Mouse (Mus musculus) thymus, postnatal 25 days (tissue): ENCODE data around the gene Olfr1023.

Source experiments
- DNase-seq: peaks from one replicate; pipeline ENCODE4 v3.0.0; 2022

Gene Olfr1023

DNA sequence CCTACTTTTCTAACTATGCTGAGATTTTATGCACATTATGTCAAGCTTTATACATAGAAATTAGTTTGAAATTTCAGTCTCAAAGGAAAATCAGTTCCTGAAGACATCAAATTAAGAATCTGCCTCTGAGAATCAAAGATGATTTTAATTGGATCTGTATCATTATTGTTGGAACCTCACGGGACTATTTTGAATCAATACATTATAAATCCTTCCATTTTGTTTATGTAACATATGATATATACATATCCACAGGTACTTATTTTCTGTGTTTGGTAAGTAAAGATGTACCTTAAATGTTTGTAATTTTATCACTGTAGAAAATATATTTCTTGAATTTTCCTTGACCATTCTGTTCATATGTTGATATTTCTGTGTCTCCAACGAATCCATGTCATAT lies at the start of gene Olfr1023:
Gene Olfr1023, plus strand, starts transcription at position 301 of the 400 bp plus-strand sequence.
- DNase-seq = no peak

DNA sequence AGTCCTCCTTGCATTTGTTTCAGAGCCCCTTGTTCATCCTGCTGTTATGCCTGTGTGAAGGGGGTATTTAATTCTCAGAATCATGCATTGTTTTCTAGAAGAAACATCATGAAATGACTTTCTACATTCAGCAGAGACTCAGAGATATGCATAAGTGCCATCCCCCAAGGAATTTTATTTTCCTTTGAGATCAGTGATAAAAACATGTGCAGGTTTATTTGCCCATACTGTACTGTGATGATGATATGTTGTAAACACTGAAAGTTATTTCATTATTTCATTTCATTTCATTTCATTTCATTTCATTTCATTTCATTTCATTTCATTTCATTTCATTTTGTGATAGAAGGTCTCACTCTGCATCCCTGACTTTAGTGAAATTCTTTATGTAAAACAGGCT lies 40.1 kb upstream of the Olfr1023 start, which contains the start of gene Olfr1019:
Gene Olfr1019, minus strand, starts transcription at position 101 of the 400 bp plus-strand sequence.
- DNase-seq = no peak

DNA sequence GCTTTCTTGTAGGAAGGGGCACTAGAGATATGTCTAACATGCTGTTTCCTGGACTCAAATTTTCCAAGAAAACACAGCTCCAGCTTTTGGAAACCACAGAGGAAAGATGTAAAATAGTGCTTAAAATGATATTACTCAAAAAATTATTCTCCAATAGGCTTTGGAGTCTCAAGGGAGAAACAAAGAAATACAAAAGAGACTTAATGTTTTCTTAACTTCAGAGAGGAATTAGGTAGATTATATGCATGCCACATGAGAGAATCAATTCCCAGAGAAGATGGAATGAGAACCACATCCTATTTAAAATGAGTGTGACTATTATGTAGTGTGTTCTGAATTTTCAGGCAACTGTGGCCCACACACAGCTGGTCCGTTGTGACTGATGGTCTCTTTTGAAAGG lies 38.7 kb upstream of the Olfr1023 start, which contains the start of gene Olfr1020:
Gene Olfr1020, plus strand, starts transcription at position 301 of the 400 bp plus-strand sequence.
- DNase-seq = no peak

DNA sequence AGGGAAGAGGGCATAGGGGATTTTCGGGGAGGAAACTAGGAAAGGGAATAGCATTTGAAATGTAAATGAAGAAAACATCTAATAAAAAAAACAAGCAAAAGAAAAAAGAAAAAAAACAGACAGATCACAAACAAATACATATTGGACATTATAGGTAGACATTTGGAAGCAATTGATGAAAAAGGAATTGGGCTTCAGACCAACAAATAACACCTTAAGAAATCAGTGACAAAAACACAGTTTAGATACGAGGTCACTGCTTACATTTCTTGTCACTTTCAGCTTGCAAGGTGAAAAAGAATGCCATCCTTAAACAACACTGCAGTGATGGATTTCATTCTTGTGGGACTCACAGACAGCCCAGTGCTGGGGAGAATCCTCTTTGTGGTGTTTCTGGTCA lies 17.1 kb upstream of the Olfr1023 start, which contains the start of gene Olfr1022:
Gene Olfr1022, plus strand, starts transcription at position 301 of the 400 bp plus-strand sequence.
- DNase-seq = no peak

DNA sequence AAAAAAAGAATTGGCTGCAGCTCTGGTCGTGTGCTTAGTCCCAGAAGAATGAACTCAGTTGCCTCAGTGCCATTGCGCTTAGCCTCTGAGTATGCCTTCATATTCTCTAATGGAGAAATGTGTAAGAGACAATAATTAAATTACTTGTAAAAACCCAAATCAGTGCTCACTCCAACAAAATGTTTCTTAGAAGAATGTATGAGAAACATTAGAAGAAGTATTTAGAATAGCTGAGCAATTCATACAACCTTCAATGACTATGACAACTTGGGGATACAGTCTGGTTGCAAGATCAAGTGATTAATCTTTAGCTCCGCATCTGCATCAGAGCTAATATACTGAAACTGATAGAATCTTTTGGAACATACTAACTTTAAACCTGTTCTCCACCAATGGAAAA lies 19.5 kb downstream of the Olfr1023 start, which contains the start of gene Olfr1024:
Gene Olfr1024, minus strand, starts transcription at position 101 of the 400 bp plus-strand sequence.
- no peak for DNase-seq

DNA sequence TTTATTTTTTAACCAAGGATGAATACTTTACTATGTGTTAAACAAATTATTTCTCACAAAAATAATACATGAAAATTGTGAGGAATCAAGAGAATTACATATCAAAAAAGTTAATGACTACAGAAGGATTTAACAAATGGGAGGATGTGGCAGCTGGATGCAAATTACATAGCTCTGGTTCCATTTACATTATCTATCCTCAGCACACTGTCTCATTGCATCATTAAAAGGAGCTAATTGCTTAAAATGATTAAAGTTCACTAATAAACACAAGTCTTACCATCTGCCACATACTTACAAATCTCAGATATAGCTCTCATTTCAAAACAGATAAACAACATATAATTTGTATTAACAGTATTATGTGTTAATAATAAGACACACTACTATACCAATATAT lies 27.8 kb downstream of the Olfr1023 start:
- DNase-seq = no peak

DNA sequence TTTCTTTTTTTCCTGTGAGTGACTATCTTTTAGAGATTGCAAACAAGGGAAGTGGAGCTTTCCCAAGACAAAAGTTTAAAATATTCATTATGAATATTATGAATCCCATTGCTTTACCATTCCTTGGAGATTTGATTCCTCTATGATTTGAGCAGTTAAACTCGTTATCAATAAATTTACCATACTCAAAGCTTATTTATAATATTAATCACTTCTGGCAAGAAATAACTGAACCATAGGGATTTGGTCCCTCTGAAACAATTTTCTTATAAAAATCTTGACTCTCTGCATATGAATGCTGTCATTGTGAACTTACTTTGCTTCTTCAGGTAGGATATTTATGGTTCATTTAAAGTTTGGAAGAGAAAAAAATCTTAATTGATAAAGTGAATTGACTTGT lies 29.5 kb downstream of the Olfr1023 start, which contains the start of gene Olfr1025-ps1:
Gene Olfr1025-ps1, plus strand, starts transcription at position 301 of the 400 bp plus-strand sequence.
- DNase-seq = no peak

DNA sequence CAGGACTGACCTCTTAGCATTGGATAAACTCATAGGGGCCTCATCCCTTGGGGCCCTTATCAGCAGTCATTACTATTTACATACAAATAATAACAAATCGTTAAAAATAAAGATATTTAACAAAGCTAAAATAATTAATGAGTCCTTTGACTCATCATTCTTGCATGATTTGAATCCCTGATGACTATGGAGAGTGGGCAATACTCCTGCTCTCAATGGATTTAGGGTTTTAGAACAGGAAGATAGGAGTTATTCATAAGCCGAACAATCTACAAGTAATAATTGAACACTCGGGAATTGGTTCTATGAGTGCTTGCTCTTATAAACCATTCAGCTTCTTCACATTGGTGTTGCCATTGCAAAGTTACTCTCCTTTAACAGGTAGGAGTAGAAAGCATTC lies 35.8 kb downstream of the Olfr1023 start, which contains the start of gene Olfr1026:
Gene Olfr1026, plus strand, starts transcription at position 301 of the 400 bp plus-strand sequence.
- no peak for DNase-seq
